Mouse (Mus musculus): ENCODE data around the gene Cyp2t4. TPM values are rescaled to one million over a fixed set of nuclear protein-coding genes. Genes with fewer than 3 reads are reported as not detected.

Gene Cyp2t4
- polyA plus RNA-seq, 1 experiment from 2014 or later = 0.18 TPM

DNA sequence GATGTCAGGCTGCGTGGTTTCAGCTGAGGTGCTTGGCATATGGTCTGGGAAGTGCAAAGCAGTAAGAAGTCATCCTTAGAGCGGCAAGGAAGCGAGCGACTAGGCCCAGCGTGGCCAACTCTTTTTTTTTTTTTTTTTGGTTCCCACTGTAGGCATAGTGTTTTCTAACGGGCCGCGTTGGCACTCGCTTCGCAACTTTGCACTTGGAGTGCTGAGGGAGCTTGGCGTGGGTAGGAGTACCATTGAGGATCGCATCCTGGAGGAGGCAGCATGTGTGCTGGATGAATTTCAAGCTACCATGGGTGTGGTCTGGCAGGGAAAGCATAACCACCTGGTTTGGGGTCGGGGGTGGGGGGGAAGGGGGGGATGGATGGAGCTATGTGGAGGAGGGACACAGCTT, 2.5 kb downstream of the Cyp2t4 start:
- Histone ChIP-seq H3K4me2 (ENCODE audit: low read depth, low read length) (no peak overlapping the region), H3K9me3 (replicated peaks; ENCODE audit: control insufficient read depth, low read length) (no peaks in the 10 kb centered on the region), H3K27ac (ENCODE audit: low read length) (no peak overlapping the region), H3K4me1 (ENCODE audit: control insufficient read depth, insufficient read depth, low read length) (peaks cover 8% of the 10 kb centered on the region), H3K4me3 (replicated peaks; ENCODE audit: low read length) (no peak overlapping the region), H3K36me3 (ENCODE audit: control insufficient read depth, insufficient read depth, low read length) (peaks cover 21% of the 10 kb centered on the region), H3K27me3 (ENCODE audit: control insufficient read depth, insufficient read depth, low read length) (no peaks in the 10 kb centered on the region), H3K9ac (ENCODE audit: low read length) (no peak overlapping the region)
- no peak for ATAC-seq (ENCODE audit: insufficient read depth, low FRiP score)
- 75% methylated on average over 13 of the region's 13 CpGs for WGBS

DNA sequence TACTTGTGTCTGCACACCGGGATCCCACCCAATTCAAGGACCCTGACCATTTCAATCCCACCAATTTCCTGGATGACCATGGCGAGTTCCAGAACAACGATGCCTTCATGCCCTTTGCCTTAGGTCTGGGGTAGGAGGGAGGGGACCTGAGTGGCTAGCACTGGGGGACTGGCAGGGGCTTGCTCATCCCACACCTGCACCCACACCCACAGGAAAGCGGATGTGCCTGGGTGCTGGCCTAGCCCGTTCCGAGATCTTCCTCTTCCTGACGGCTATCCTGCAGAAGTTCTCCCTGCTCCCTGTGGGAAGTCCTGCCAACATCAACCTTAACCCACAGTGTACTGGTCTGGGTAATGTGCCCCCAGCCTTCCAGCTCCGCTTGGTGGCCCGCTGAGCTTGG, 4.7 kb downstream of the Cyp2t4 start:
- H3K4me1 ChIP-seq (ENCODE audit: control insufficient read depth, insufficient read depth, low read length) = peaks cover 28% of the 10 kb centered on the region
- no peak for ATAC-seq (ENCODE audit: insufficient read depth, low FRiP score)
- H3K4me2 ChIP-seq (ENCODE audit: low read depth, low read length) = no peak overlapping the region
- H3K9me3 ChIP-seq (replicated peaks; ENCODE audit: control insufficient read depth, low read length) = no peaks in the 10 kb centered on the region
- no peaks in the 10 kb centered on the region for H3K27me3 ChIP-seq (ENCODE audit: control insufficient read depth, insufficient read depth, low read length)
- H3K9ac ChIP-seq (ENCODE audit: low read length) = no peak overlapping the region
- no peak overlapping the region for H3K4me3 ChIP-seq (replicated peaks; ENCODE audit: low read length)
- WGBS = 93% methylated on average over 9 of the region's 9 CpGs
- peaks cover 21% of the 10 kb centered on the region for H3K36me3 ChIP-seq (ENCODE audit: control insufficient read depth, insufficient read depth, low read length)
- H3K27ac ChIP-seq (ENCODE audit: low read length) = no peak overlapping the region

DNA sequence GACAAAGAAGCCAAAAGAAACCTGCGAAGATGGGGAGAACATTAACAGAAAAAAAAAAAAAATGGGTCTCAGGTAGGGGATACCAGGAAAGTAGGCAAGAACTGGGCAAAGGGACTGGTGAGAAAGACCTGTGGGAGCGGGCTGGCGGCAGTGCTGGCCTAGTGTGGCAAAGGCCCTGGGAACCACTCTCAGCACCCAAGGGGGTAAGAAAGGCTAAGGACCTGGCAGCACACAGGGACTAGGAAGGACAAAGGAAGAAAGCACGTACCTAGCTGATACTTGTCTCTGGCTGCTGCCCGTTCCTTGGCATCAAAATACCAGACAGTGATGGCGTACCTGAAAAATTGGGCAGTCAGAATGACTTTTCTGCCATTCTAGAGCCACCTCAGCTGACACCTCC, 5.7 kb downstream of the Cyp2t4 start:
- H3K4me2 ChIP-seq (ENCODE audit: low read depth, low read length) = no peak overlapping the region
- H3K4me1 ChIP-seq (ENCODE audit: control insufficient read depth, insufficient read depth, low read length) = peaks cover 38% of the 10 kb centered on the region
- WGBS = 97% methylated on average over 6 of the region's 6 CpGs
- no peaks in the 10 kb centered on the region for H3K27me3 ChIP-seq (ENCODE audit: control insufficient read depth, insufficient read depth, low read length)
- no peak overlapping the region for H3K9ac ChIP-seq (ENCODE audit: low read length)
- H3K4me3 ChIP-seq (replicated peaks; ENCODE audit: low read length) = no peak overlapping the region
- ATAC-seq (ENCODE audit: insufficient read depth, low FRiP score) = no peak
- H3K9me3 ChIP-seq (replicated peaks; ENCODE audit: control insufficient read depth, low read length) = no peaks in the 10 kb centered on the region
- H3K36me3 ChIP-seq (ENCODE audit: control insufficient read depth, insufficient read depth, low read length) = peaks cover 21% of the 10 kb centered on the region
- H3K27ac ChIP-seq (ENCODE audit: low read length) = no peak overlapping the region

DNA sequence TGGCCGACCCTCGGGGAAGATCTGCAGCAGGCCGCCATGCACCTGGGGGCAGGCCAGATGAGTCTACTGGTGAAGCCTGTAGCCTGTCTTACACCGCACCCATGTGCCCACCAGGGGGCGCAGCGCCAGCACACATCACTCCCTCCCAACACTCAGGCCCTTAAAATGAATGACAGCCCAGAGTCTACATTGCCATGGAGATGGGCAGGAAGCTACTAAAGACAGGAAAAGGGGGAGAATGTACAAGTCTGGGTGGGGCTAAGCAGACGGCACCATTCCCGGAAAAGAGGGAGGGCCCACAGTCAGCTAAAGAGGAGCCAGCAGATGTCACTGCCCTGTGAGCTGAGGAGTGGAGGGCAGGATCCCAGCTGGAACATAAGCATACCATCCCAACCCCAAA, 6.4 kb downstream of the Cyp2t4 start:
- H3K27ac ChIP-seq (ENCODE audit: low read length) = peak overlapping the region; percentile 1; the same call in 1 of the 2 replicates
- no peaks in the 10 kb centered on the region for H3K9me3 ChIP-seq (replicated peaks; ENCODE audit: control insufficient read depth, low read length)
- H3K9ac ChIP-seq (ENCODE audit: low read length) = no peak overlapping the region
- H3K27me3 ChIP-seq (ENCODE audit: control insufficient read depth, insufficient read depth, low read length) = no peaks in the 10 kb centered on the region
- no peak overlapping the region for H3K4me3 ChIP-seq (replicated peaks; ENCODE audit: low read length)
- peaks cover 44% of the 10 kb centered on the region for H3K4me1 ChIP-seq (ENCODE audit: control insufficient read depth, insufficient read depth, low read length)
- ATAC-seq (ENCODE audit: insufficient read depth, low FRiP score) = peak; percentile 87
- WGBS = 15% methylated on average over 8 of the region's 8 CpGs
- no peak overlapping the region for H3K4me2 ChIP-seq (ENCODE audit: low read depth, low read length)
- peaks cover 26% of the 10 kb centered on the region for H3K36me3 ChIP-seq (ENCODE audit: control insufficient read depth, insufficient read depth, low read length)

DNA sequence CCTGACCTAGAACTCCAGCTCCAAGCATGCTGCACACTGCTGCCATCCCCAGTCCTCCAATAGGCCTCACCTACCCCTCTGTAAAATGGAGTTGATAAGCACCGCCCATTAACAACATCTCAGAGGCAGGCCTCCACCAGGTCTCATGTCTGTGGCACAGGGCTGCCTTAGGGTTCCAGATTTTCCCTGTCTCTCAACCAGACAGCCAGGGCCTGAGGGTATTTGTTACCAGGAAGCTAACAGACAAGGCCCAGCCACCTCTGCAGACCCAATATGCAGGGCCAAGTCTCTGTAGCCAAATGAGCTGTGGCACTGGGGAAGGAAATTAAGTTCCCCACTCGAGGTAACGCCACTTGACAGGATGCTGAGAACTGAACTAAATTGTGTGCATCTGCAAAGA, 7.4 kb downstream of the Cyp2t4 start:
- Histone ChIP-seq H3K9ac (ENCODE audit: low read length) (0 out of 2 replicates have a peak overlapping the region, but pooled peaks have one; percentile 10), H3K4me2 (ENCODE audit: low read depth, low read length) (no peak overlapping the region), H3K9me3 (replicated peaks; ENCODE audit: control insufficient read depth, low read length) (no peaks in the 10 kb centered on the region), H3K27ac (ENCODE audit: low read length) (no peak overlapping the region; the same call in 1 of the 2 replicates), H3K4me1 (ENCODE audit: control insufficient read depth, insufficient read depth, low read length) (peaks cover 52% of the 10 kb centered on the region), H3K4me3 (replicated peaks; ENCODE audit: low read length) (no peak overlapping the region), H3K36me3 (ENCODE audit: control insufficient read depth, insufficient read depth, low read length) (peaks cover 29% of the 10 kb centered on the region), H3K27me3 (ENCODE audit: control insufficient read depth, insufficient read depth, low read length) (no peaks in the 10 kb centered on the region)
- no peak for ATAC-seq (ENCODE audit: insufficient read depth, low FRiP score)
- 88% methylated on average over 3 of the region's 3 CpGs for WGBS

DNA sequence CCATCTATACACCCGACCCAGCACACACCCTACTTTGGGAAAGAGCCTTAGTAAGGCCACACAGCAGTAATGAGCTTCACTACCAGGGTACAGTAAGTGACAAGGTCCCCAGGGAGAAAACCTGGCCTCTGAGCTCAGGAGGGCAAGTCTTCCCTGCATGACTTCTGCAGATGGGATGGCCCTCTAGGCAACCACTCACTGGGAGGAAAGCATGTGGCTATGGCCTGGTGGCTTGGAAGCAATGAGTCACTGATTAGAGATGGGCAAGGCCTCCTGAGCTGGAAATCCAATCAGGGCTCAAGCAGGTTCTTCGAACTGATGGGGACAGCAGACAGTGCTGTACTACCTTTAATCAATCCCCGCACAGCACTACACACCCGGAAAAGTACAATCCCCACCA, 8.2 kb downstream of the Cyp2t4 start:
- Histone ChIP-seq H3K4me1 (ENCODE audit: control insufficient read depth, insufficient read depth, low read length) (peaks cover 52% of the 10 kb centered on the region), H3K4me2 (ENCODE audit: low read depth, low read length) (no peak overlapping the region)
- no peak for ATAC-seq (ENCODE audit: insufficient read depth, low FRiP score)

DNA sequence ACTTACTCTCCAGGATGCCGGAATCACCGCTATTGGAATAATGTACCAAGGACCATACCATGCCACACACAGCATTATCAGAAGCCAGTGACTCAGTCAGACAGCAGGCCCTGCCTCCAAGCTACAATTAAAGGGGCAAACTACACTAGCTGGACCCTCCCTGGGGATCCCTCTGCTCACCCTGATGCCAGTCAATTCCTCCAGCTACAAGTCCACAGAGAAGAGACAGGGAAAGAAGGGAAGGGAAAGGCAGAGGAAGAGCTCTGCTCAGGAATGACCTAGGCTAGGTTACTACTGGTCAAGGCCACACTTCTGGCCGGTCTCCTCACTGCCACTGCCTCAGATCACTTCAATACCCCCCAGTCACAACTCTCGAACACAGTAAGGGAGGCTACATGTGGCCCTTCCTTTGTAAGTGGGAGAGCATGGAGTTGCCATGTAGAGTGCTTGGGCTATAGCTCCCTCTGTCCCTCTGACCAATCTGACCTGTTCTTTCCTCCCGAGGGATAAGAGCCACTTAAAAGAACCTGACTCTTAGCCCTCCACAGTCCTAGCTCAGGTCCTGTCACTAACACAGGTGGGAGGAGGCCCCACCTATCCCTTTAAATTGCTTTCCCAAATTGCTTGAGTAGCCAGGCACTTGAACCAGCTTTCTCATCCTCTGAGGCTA, 9.4 kb downstream of the Cyp2t4 start:
- no peak for ATAC-seq (ENCODE audit: insufficient read depth, low FRiP score)
- Histone ChIP-seq H3K9ac (ENCODE audit: low read length) (peak overlapping the region; percentile 94; the same call in 1 of the 2 replicates), H3K4me1 (ENCODE audit: control insufficient read depth, insufficient read depth, low read length) (peaks cover 60% of the 10 kb centered on the region), H3K27ac (ENCODE audit: low read length) (no peak overlapping the region), H3K36me3 (ENCODE audit: control insufficient read depth, insufficient read depth, low read length) (peaks cover 25% of the 10 kb centered on the region), H3K9me3 (replicated peaks; ENCODE audit: control insufficient read depth, low read length) (no peaks in the 10 kb centered on the region), H3K4me2 (ENCODE audit: low read depth, low read length) (peak overlapping the region; percentile 73), H3K27me3 (ENCODE audit: control insufficient read depth, insufficient read depth, low read length) (no peaks in the 10 kb centered on the region), H3K4me3 (replicated peaks; ENCODE audit: low read length) (peak overlapping the region; percentile 80; the same call in 1 of the 2 replicates)
- WGBS = 72% methylated on average over 5 of the region's 5 CpGs

More for the DNA sequence above, 8.2 kb downstream of the Cyp2t4 start:
- Histone ChIP-seq H3K27me3 (ENCODE audit: control insufficient read depth, insufficient read depth, low read length) (no peaks in the 10 kb centered on the region), H3K9me3 (replicated peaks; ENCODE audit: control insufficient read depth, low read length) (no peaks in the 10 kb centered on the region), H3K36me3 (ENCODE audit: control insufficient read depth, insufficient read depth, low read length) (peaks cover 29% of the 10 kb centered on the region), H3K4me3 (replicated peaks; ENCODE audit: low read length) (no peak overlapping the region), H3K9ac (ENCODE audit: low read length) (peak overlapping the region; percentile 34; the same call in 1 of the 2 replicates), H3K27ac (ENCODE audit: low read length) (no peak overlapping the region)
- WGBS = 84% methylated on average over 4 of the region's 4 CpGs

DNA sequence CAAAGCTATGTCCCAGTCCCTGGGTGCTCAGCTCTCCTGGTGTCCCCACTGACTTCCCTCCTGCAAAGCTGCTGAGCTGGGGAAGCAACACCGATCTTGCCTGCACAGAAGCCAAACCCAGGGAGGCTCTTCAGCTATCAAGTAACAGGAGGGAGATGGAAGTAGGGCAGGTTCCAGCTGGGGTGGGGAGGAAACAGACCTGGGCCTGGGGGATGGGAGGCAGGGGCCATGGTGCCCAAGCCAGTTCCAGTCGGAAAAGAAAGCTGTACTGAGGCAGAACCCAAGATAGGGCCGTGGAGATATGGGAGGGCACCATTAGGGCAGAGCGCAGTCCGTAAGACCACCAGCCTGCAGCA, 9.9 kb downstream of the Cyp2t4 start:
- no peak for ATAC-seq (ENCODE audit: insufficient read depth, low FRiP score)
- H3K36me3 ChIP-seq (ENCODE audit: control insufficient read depth, insufficient read depth, low read length) = peaks cover 20% of the 10 kb centered on the region
- no peak overlapping the region for H3K27ac ChIP-seq (ENCODE audit: low read length)
- H3K4me2 ChIP-seq (ENCODE audit: low read depth, low read length) = peak overlapping the region; percentile 73
- peak overlapping the region; percentile 80 for H3K4me3 ChIP-seq (replicated peaks; ENCODE audit: low read length)
- H3K9ac ChIP-seq (ENCODE audit: low read length) = peak overlapping the region; percentile 94
- no peaks in the 10 kb centered on the region for H3K27me3 ChIP-seq (ENCODE audit: control insufficient read depth, insufficient read depth, low read length)
- WGBS = 62% methylated on average over 5 of the region's 5 CpGs
- H3K4me1 ChIP-seq (ENCODE audit: control insufficient read depth, insufficient read depth, low read length) = peaks cover 60% of the 10 kb centered on the region
- no peaks in the 10 kb centered on the region for H3K9me3 ChIP-seq (replicated peaks; ENCODE audit: control insufficient read depth, low read length)

DNA sequence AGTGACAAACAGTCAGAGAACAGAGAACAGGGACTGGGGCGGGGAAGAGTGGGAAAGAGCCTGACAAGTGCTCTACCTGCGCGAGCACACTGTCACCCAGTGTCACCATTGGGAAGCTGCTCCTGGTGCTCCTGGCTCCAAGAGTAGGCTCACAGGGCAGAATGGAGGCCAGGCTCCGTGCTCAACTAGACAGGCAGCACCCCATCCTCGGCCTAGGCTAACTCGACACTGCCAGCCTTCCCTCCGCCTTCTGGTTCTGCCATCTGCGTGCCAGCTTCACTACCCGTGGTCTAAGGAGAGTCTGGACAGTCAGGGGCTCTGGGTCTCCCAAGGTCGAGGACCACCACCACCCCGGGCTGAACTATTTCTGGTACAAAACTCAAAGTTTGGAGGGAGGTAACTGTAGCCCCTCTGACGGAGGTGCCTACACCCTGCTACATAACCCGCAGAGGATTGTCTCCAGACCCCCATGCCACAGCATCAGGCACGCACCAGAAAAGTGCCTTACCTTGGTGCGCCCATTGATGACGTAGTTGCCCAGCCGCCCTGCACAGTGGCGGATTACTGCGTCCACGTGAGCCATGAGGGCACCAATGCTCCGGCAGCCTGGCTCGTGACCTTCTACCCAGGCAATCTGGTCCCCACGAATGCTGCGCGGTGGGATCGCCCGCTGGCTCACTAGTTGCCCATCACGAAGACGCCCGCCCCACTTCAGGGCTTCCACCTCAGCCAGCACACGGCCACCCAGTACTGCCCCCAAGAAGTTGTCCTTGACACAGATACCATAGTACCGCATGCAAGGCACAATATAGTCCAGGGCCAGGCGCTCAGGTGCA, 10.8 kb downstream of the Cyp2t4 start:
- WGBS = 77% methylated on average over 33 of the region's 33 CpGs
- Histone ChIP-seq H3K4me2 (ENCODE audit: low read depth, low read length) (peak overlapping the region; percentile 73), H3K4me3 (replicated peaks; ENCODE audit: low read length) (peak overlapping the region; percentile 80), H3K9me3 (replicated peaks; ENCODE audit: control insufficient read depth, low read length) (no peaks in the 10 kb centered on the region), H3K9ac (ENCODE audit: low read length) (peak overlapping the region; percentile 94), H3K27ac (ENCODE audit: low read length) (no peak overlapping the region), H3K4me1 (ENCODE audit: control insufficient read depth, insufficient read depth, low read length) (peaks cover 60% of the 10 kb centered on the region), H3K36me3 (ENCODE audit: control insufficient read depth, insufficient read depth, low read length) (peaks cover 11% of the 10 kb centered on the region), H3K27me3 (ENCODE audit: control insufficient read depth, insufficient read depth, low read length) (no peaks in the 10 kb centered on the region)
- ATAC-seq (ENCODE audit: insufficient read depth, low FRiP score) = no peak

Data from stomach, embryonic 16.5 days (tissue).